29 mouse cellular contexts compared by ENCODE assay signal in genomic region chr6:50460646-50461045, GRCm38 (mm10). TPM values are rescaled to one million over a fixed set of nuclear protein-coding genes. Genes with fewer than 3 reads are reported as not detected.
DNase-seq lines count a peak whose midpoint lies in the region; ATAC-seq and TF ChIP-seq lines count a peak whose summit lies in the region.
"Had no signal": no experiment of that assay in that cellular context is flagged by ENCODE, and none has a peak within 500 bp of the region (broad histone marks: within the 10 kb centered on the region; RNA-seq: fewer than 3 reads in every experiment).

No protein-coding gene starts in this region.

- TF ChIP-seq POLR2A in brain, embryonic 14.5 days (IDR thresholded peaks at IDR 0.05; ENCODE audit: borderline replicate concordance, extremely low read depth, insufficient read depth, insufficient read length, poor library complexity, severe bottlenecking), result no peak

- no peak overlapping the region for H3K4me2 ChIP-seq in forebrain, postnatal 0 days (ENCODE audit: low read depth)
- no peak overlapping the region for H3K4me2 ChIP-seq in forebrain, embryonic 12.5 days
- no peak overlapping the region for H3K4me2 ChIP-seq in kidney, embryonic 16.5 days (replicated peaks; ENCODE audit: low read depth, low read length)
- H3K4me2 ChIP-seq: embryonic facial prominence, embryonic 13.5 days; forebrain, embryonic 15.5 days; heart, embryonic 11.5 days; hindbrain, embryonic 13.5 days had no signal

- no peaks in the 10 kb centered on the region for H3K9me3 ChIP-seq in forebrain, postnatal 0 days (ENCODE audit: low read length)
- no peaks in the 10 kb centered on the region for H3K9me3 ChIP-seq in forebrain, embryonic 12.5 days
- H3K9me3 ChIP-seq in kidney, embryonic 16.5 days (ENCODE audit: low read length), result no peaks in the 10 kb centered on the region
- H3K9me3 ChIP-seq: embryonic facial prominence, embryonic 10.5 days; embryonic facial prominence, embryonic 13.5 days; forebrain, embryonic 15.5 days; G1E; hindbrain, embryonic 10.5 days; hindbrain, embryonic 13.5 days had no signal

- H3K9ac ChIP-seq in forebrain, postnatal 0 days, result no peak overlapping the region
- H3K9ac ChIP-seq in forebrain, embryonic 12.5 days, result no peak overlapping the region
- no peak overlapping the region for H3K9ac ChIP-seq in kidney, embryonic 16.5 days (replicated peaks; ENCODE audit: low read length)
- H3K9ac ChIP-seq: embryonic facial prominence, embryonic 13.5 days; forebrain, embryonic 15.5 days; hindbrain, embryonic 13.5 days had no signal

- no peaks in the 10 kb centered on the region for H3K36me3 ChIP-seq in forebrain, postnatal 0 days (ENCODE audit: insufficient read depth)
- no peaks in the 10 kb centered on the region for H3K36me3 ChIP-seq in forebrain, embryonic 12.5 days (replicated peaks)
- H3K36me3 ChIP-seq in kidney, embryonic 16.5 days (ENCODE audit: insufficient read depth, low read length), result no peaks in the 10 kb centered on the region
- H3K36me3 ChIP-seq: embryonic facial prominence, embryonic 10.5 days; embryonic facial prominence, embryonic 13.5 days; forebrain, embryonic 15.5 days; G1E; hindbrain, embryonic 10.5 days; hindbrain, embryonic 13.5 days had no signal

- no peak overlapping the region for H3K27ac ChIP-seq in forebrain, postnatal 0 days (ENCODE audit: low read depth, low read length)
- H3K27ac ChIP-seq in forebrain, embryonic 12.5 days, result no peak overlapping the region
- H3K27ac ChIP-seq in kidney, embryonic 16.5 days (ENCODE audit: low read length), result peak overlapping the region; percentile 4; the same call in 1 of the 2 replicates
- H3K27ac ChIP-seq in layer of hippocampus, adult 2 months, result no peak overlapping the region
- H3K27ac ChIP-seq: embryonic facial prominence, embryonic 10.5 days; embryonic facial prominence, embryonic 13.5 days; forebrain, embryonic 15.5 days; hindbrain, embryonic 10.5 days; hindbrain, embryonic 13.5 days had no signal

- H3K4me3 ChIP-seq in forebrain, postnatal 0 days (ENCODE audit: low read depth, low read length), result no peak overlapping the region
- no peak overlapping the region for H3K4me3 ChIP-seq in forebrain, embryonic 12.5 days (replicated peaks)
- no peak overlapping the region for H3K4me3 ChIP-seq in kidney, embryonic 16.5 days (ENCODE audit: low read length)
- no peak overlapping the region for H3K4me3 ChIP-seq in layer of hippocampus, adult 2 months
- H3K4me3 ChIP-seq: embryonic facial prominence, embryonic 10.5 days; embryonic facial prominence, embryonic 13.5 days; erythroblast, embryonic 14.5 days; forebrain, embryonic 15.5 days; hindbrain, embryonic 10.5 days; hindbrain, embryonic 13.5 days had no signal

- TF ChIP-seq CTCF in forebrain, postnatal 0 days (IDR thresholded peaks at IDR 0.05; ENCODE audit: low read depth), result no peak
- no peak for TF ChIP-seq CTCF in layer of hippocampus, adult 2 months (conservative IDR thresholded peaks at IDR 0.05)
- no peak for TF ChIP-seq CTCF in brain, embryonic 14.5 days (IDR thresholded peaks at IDR 0.05; ENCODE audit: borderline replicate concordance, extremely low read depth, insufficient read depth, insufficient read length)

- no peaks in the 10 kb centered on the region for H3K4me1 ChIP-seq in forebrain, postnatal 0 days (ENCODE audit: insufficient read depth)
- H3K4me1 ChIP-seq in forebrain, embryonic 12.5 days, result peaks cover 7% of the 10 kb centered on the region
- peaks cover 11% of the 10 kb centered on the region for H3K4me1 ChIP-seq in kidney, embryonic 16.5 days (ENCODE audit: insufficient read depth, low read length)
- H3K4me1 ChIP-seq: embryonic facial prominence, embryonic 13.5 days had no signal

- 65% methylated on average over 5 of the region's 5 CpGs for WGBS in forebrain, postnatal 0 days
- WGBS in forebrain, embryonic 12.5 days, result 89% methylated on average over 5 of the region's 5 CpGs
- whole genome bisulfite sequencing in kidney, embryonic 16.5 days, result 88% methylated on average over 5 of the region's 5 CpGs

- DNase-seq in forebrain, postnatal 0 days, result peak; percentile 54
- no peak for DNase-seq in kidney, adult 11 months
- DNase-seq in layer of hippocampus, adult 2 months (ENCODE audit: low spot score in 2 of 2), result peak; percentile 45 to 47
- no peak for DNase-seq in layer of hippocampus, postnatal 25 days (ENCODE audit: extremely low spot score in 1 of 2, low spot score in 1 of 2)
- DNase-seq in brain, embryonic 14.5 days (ENCODE audit: low read depth), result peak; percentile 59
- DNase-seq in lung, postnatal 25 days (ENCODE audit: low spot score), result no peak
- DNase-seq: adrenal gland, postnatal 10 days; adrenal gland, postnatal 36 days; B cell, adult 2 months; cerebellum, adult 11-12 months; cerebellum, adult 8-10 months; cerebellum, postnatal 10 days; cerebellum, postnatal 36 days; embryo, embryonic 11 days; gastrocnemius, postnatal 10 days; gastrocnemius, postnatal 36 days; heart, postnatal 36 days had no signal

- H3K27me3 ChIP-seq in forebrain, postnatal 0 days (ENCODE audit: insufficient read depth, low read length), result no peaks in the 10 kb centered on the region
- H3K27me3 ChIP-seq in forebrain, embryonic 12.5 days, result peaks cover 6% of the 10 kb centered on the region; the same call in 1 of the 2 replicates
- no peaks in the 10 kb centered on the region for H3K27me3 ChIP-seq in kidney, embryonic 16.5 days (ENCODE audit: insufficient read depth, low read length)
- H3K27me3 ChIP-seq: embryonic facial prominence, embryonic 13.5 days; forebrain, embryonic 15.5 days; Patski had no signal

- no peak for ATAC-seq in forebrain, postnatal 0 days
- ATAC-seq in forebrain, embryonic 12.5 days (ENCODE audit: low FRiP score), result no peak
- no peak for ATAC-seq in kidney, embryonic 16.5 days (ENCODE audit: low FRiP score, low TSS enrichment)
- ATAC-seq: forebrain, embryonic 15.5 days; hindbrain, embryonic 16.5 days; Patski had no signal

RNA-seq across cellular contexts. Expression of gene Osbpl3, which starts 4.6 kb away (rescaled TPM):
- 9.5 and 12.8 TPM in 2 replicates for total RNA-seq in forebrain, postnatal 0 days (2014; rRNA removed)
- polyA plus RNA-seq in forebrain, postnatal 0 days (2015; fragmentation: Nextera tagmentation; extraction: Ambion mirVana), result 4.8 and 5.6 TPM in 2 replicates
- polyA plus RNA-seq in forebrain, embryonic 12.5 days (2016; fragmentation: Nextera tagmentation; extraction: Ambion mirVana), result 8.5 and 9.5 TPM in 2 replicates
- polyA plus RNA-seq in kidney, embryonic 16.5 days (2015; fragmentation: Nextera tagmentation; extraction: Ambion mirVana), result 18.2 and 22.5 TPM in 2 replicates
- total RNA-seq in layer of hippocampus, adult 2 months (2021), result 10 to 100 TPM; 15.7 to 16.1 TPM
- total RNA-seq in layer of hippocampus, postnatal 25 days (2021), result 10 to 100 TPM; 15.5 to 17.8 TPM
- polyA plus RNA-seq in brain, embryonic 14.5 days (2012; rRNA removed), result 7.5 and 8.5 TPM in 2 replicates
- polyA plus RNA-seq: erythroblast, embryonic 14.5 days; G1E had no signal

Comparison
In these comparisons a context has a peak if more than half of its experiments do, and no peak if none do; other contexts are left out.
1. DNase-seq: peak in forebrain, postnatal 0 days (single experiment), layer of hippocampus, adult 2 months (2 of 2) and brain, embryonic 14.5 days (single experiment); none in kidney, adult 11 months (single experiment), layer of hippocampus, postnatal 25 days (0 of 2) and lung, postnatal 25 days (single experiment).